Mouse (Mus musculus): ENCODE data around the gene Adgrl2. TPM values are rescaled to one million over a fixed set of nuclear protein-coding genes. Genes with fewer than 3 reads are reported as not detected.
A peak's percentile ranks its signal among the peaks of the same experiment; 100 is the strongest.

Gene Adgrl2
- polyA plus RNA-seq (2015; fragmentation: Nextera tagmentation; extraction: Ambion mirVana) = 114 and 121 TPM in 2 replicates

DNA sequence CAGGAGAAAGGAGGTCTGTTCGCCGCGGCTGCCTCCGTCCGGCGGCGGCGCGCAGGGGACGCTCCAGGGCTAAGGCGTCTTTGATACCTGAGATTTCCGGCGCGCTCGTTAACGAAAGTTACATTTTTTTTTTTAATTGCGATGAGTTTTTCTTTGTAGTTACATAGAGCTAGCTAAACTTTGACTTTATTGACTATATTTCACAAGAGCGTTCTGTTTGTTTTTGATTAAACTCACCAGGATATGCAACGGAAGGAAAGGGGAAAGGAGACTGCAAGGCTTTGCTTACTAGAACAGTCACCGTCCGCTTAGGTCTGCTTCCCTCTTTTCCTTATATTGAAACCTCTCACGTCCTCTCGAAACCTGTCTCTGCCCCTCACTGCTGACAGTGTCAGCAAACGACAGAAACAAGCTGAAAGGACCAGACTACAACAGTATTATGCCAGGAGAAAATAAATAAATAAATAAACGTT, at the start of gene Adgrl2:
Gene Adgrl2, minus strand, starts transcription at position 25 of the 473 bp plus-strand sequence.
- peak within 1 kb of the TSS; percentile 88 for H3K4me2 ChIP-seq (ENCODE audit: low read length)
- H3K9me3 ChIP-seq (ENCODE audit: control insufficient read depth, low read length) = no peaks in the 10 kb centered on the region
- no peaks in the 10 kb centered on the region; the same call in none of the 2 replicates for H3K4me1 ChIP-seq (ENCODE audit: control insufficient read depth, insufficient read depth, low read depth, low read length)
- peak within 1 kb of the TSS; percentile 95 for H3K9ac ChIP-seq (ENCODE audit: low read depth, low read length)
- peak within 1 kb of the TSS; percentile 83 for H3K4me3 ChIP-seq (ENCODE audit: low read length)
- H3K36me3 ChIP-seq (ENCODE audit: control insufficient read depth, insufficient read depth, low read length) = no peaks in the 10 kb centered on the region
- no peak; the same call in 1 of the 2 replicates for ATAC-seq
- peak within 1 kb of the TSS; percentile 95 for H3K27ac ChIP-seq (ENCODE audit: low read depth, low read length)
- under 1% methylated on average over 25 of the region's 25 CpGs for WGBS
- no peaks in the 10 kb centered on the region for H3K27me3 ChIP-seq (replicated peaks; ENCODE audit: control insufficient read depth, insufficient read depth, low read length)

DNA sequence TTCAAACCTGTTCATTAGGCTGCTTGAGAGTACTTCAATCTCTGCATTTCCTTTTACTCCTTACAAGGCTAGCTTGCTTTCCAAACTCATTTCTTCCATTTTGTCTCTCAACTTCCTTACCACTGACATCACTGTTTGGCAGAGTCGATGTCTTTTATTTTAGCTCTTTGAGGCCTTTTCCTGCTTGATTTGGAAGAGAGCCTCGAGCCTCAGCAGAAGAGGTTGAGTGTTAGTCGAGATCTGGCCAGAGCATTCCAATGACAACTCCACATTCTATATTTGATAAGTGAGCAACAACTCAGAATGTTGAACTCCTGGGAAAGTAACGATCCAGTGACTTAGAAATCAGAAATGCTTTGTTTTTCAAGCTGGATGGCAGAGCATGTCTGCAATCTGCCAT, 48.4 kb upstream of the Adgrl2 start:
- Histone ChIP-seq H3K36me3 (ENCODE audit: control insufficient read depth, insufficient read depth, low read length) (no peaks in the 10 kb centered on the region), H3K9me3 (ENCODE audit: control insufficient read depth, low read length) (no peaks in the 10 kb centered on the region), H3K4me1 (ENCODE audit: control insufficient read depth, insufficient read depth, low read depth, low read length) (no peaks in the 10 kb centered on the region; the same call in 1 of the 2 replicates), H3K4me3 (ENCODE audit: low read length) (no peak overlapping the region), H3K9ac (ENCODE audit: low read depth, low read length) (no peak overlapping the region), H3K27ac (ENCODE audit: low read depth, low read length) (no peak overlapping the region), H3K27me3 (replicated peaks; ENCODE audit: control insufficient read depth, insufficient read depth, low read length) (no peaks in the 10 kb centered on the region), H3K4me2 (ENCODE audit: low read length) (no peak overlapping the region)
- no peak for ATAC-seq
- WGBS = 74% methylated on average over 4 of the region's 4 CpGs

DNA sequence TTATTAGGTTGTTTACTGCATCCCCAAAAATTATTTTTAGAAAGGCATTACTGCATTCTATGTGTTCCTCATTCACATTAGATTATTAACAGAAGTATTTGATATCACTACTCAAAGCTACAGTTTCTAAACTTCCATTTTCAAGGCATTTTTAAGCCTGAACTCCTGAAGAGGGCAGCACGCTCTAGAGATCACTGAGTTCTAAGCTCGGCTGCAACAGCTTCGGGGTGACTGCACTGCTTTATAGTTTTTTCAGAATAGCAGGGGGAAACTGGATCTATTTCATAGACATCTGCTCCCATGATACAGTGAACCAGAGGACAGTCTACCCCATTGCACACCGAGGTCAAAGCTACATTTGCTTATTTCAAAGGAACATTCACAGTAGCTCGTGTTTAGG, 29.6 kb upstream of the Adgrl2 start:
- H3K4me2 ChIP-seq (ENCODE audit: low read length) = no peak overlapping the region
- H3K9me3 ChIP-seq (ENCODE audit: control insufficient read depth, low read length) = no peaks in the 10 kb centered on the region
- no peak for ATAC-seq
- H3K9ac ChIP-seq (ENCODE audit: low read depth, low read length) = no peak overlapping the region
- WGBS = 68% methylated on average over 5 of the region's 5 CpGs
- H3K4me3 ChIP-seq (ENCODE audit: low read length) = no peak overlapping the region
- no peaks in the 10 kb centered on the region for H3K36me3 ChIP-seq (ENCODE audit: control insufficient read depth, insufficient read depth, low read length)
- H3K4me1 ChIP-seq (ENCODE audit: control insufficient read depth, insufficient read depth, low read depth, low read length) = no peaks in the 10 kb centered on the region
- H3K27ac ChIP-seq (ENCODE audit: low read depth, low read length) = no peak overlapping the region
- no peaks in the 10 kb centered on the region for H3K27me3 ChIP-seq (replicated peaks; ENCODE audit: control insufficient read depth, insufficient read depth, low read length)

DNA sequence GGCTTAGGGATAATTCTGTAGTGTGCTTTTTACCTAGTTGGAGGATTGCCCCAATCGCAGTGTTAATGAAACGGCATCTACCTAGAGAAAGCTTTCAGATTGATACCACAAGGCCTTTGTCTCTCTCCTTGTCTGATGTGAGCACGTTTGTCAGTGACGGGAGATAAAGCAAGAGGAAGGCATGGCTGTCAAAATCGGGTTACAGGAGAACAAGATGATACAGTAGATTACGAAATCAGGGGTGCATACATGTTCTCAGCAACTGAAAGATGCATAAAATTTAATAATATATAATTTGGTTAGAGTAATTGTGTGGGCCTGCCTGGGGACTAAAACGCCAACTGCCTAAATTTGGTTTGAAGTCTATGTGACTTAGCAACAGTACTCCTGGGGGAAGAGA, 19.0 kb upstream of the Adgrl2 start:
- no peak overlapping the region for H3K4me3 ChIP-seq (ENCODE audit: low read length)
- H3K27me3 ChIP-seq (replicated peaks; ENCODE audit: control insufficient read depth, insufficient read depth, low read length) = no peaks in the 10 kb centered on the region
- no peaks in the 10 kb centered on the region for H3K9me3 ChIP-seq (ENCODE audit: control insufficient read depth, low read length)
- WGBS = 74% methylated on average over 7 of the region's 7 CpGs
- H3K4me1 ChIP-seq (ENCODE audit: control insufficient read depth, insufficient read depth, low read depth, low read length) = no peaks in the 10 kb centered on the region
- no peak for ATAC-seq
- no peak overlapping the region for H3K4me2 ChIP-seq (ENCODE audit: low read length)
- H3K9ac ChIP-seq (ENCODE audit: low read depth, low read length) = no peak overlapping the region
- no peak overlapping the region for H3K27ac ChIP-seq (ENCODE audit: low read depth, low read length)
- no peaks in the 10 kb centered on the region for H3K36me3 ChIP-seq (ENCODE audit: control insufficient read depth, insufficient read depth, low read length)

DNA sequence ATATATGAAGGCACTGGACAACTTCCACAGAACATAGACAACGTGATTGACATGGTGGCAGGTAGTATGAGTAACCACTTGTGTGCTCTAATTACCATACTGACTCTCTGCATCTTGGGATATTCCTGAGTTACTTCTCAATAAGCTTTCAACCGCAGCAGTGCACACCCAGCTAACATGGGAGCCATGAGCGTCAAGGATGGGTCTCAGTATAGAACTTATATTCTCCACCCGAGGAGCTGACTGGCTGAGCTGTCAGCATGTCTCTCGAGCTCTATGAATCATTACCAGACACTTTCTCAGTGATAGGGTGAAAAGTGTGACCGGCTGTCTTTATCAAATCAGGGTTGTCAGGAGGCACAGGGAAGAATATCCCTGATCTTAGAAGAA, 18.3 kb upstream of the Adgrl2 start:
- Histone ChIP-seq H3K9ac (ENCODE audit: low read depth, low read length) (no peak overlapping the region), H3K27ac (ENCODE audit: low read depth, low read length) (no peak overlapping the region), H3K36me3 (ENCODE audit: control insufficient read depth, insufficient read depth, low read length) (no peaks in the 10 kb centered on the region), H3K27me3 (replicated peaks; ENCODE audit: control insufficient read depth, insufficient read depth, low read length) (no peaks in the 10 kb centered on the region), H3K4me2 (ENCODE audit: low read length) (no peak overlapping the region), H3K4me3 (ENCODE audit: low read length) (no peak overlapping the region), H3K4me1 (ENCODE audit: control insufficient read depth, insufficient read depth, low read depth, low read length) (no peaks in the 10 kb centered on the region), H3K9me3 (ENCODE audit: control insufficient read depth, low read length) (no peaks in the 10 kb centered on the region)
- ATAC-seq = no peak
- WGBS = 75% methylated on average over 6 of the region's 6 CpGs

DNA sequence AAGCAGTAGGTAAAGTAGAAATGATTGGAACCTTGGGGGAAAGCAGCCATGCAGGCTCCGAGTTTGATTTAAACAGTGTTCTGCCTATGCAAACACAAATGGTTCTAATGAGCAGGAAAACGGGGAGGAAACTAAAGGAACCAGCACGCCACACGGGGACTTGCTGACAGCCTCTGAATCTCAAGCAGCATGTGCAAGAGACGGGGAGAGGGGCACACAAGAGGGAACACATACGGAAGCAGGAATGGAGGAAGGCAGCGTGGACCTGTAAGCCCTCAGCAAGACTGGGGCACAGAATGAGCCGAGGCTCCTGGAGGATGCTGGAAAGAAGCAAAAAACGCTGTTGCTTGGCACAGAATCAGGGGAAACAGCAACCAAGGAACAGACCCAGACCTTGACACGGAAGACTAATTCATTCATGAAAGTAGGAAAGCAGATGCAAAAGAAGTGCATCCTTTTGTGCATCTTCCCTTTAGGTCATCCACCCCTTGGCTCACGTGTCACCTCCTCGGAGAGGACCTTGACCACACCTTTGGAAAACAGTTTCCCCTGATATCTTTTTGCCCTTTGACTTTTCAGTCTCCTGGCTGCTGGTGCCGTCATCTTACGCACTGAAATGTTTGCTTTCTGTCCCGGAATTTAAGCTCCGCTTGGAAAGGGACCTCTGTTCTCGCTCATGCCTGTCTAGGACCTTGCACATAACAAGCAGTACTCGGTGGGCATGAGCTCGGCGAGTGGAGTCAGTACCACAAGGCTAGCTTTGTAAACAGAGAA, 17.7 kb upstream of the Adgrl2 start:
- H3K36me3 ChIP-seq (ENCODE audit: control insufficient read depth, insufficient read depth, low read length) = no peaks in the 10 kb centered on the region
- peak overlapping the region; percentile 28 for H3K4me2 ChIP-seq (ENCODE audit: low read length)
- H3K4me3 ChIP-seq (ENCODE audit: low read length) = no peak overlapping the region
- 63% methylated on average over 20 of the region's 20 CpGs for WGBS
- no peaks in the 10 kb centered on the region for H3K4me1 ChIP-seq (ENCODE audit: control insufficient read depth, insufficient read depth, low read depth, low read length)
- ATAC-seq = no peak
- no peaks in the 10 kb centered on the region for H3K9me3 ChIP-seq (ENCODE audit: control insufficient read depth, low read length)
- no peak overlapping the region for H3K27ac ChIP-seq (ENCODE audit: low read depth, low read length)
- peak overlapping the region; percentile 32; the same call in 1 of the 2 replicates for H3K9ac ChIP-seq (ENCODE audit: low read depth, low read length)
- no peaks in the 10 kb centered on the region for H3K27me3 ChIP-seq (replicated peaks; ENCODE audit: control insufficient read depth, insufficient read depth, low read length)

DNA sequence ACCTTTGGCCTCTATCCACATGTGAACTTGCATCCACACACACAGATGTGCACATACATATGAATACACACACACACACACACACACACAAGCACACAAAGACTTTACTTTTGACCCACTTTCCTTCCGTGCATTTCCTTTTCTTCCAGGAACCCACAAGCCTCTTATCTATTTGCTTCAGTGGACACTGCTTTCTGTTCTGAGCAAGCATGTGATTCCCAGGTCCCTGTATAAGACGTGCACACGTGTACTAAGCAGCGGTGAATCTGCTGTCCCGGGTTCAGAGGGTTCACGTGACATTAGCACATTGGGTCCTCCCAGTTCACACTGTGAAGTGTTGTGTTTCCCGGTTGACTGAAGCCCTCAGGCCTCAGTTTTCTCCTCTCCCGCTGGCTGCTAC, 11.0 kb upstream of the Adgrl2 start:
- H3K4me3 ChIP-seq (ENCODE audit: low read length) = no peak overlapping the region
- no peak for ATAC-seq
- no peaks in the 10 kb centered on the region for H3K27me3 ChIP-seq (replicated peaks; ENCODE audit: control insufficient read depth, insufficient read depth, low read length)
- H3K9me3 ChIP-seq (ENCODE audit: control insufficient read depth, low read length) = no peaks in the 10 kb centered on the region
- 32% methylated on average over 8 of the region's 8 CpGs for WGBS
- no peaks in the 10 kb centered on the region for H3K4me1 ChIP-seq (ENCODE audit: control insufficient read depth, insufficient read depth, low read depth, low read length)
- H3K4me2 ChIP-seq (ENCODE audit: low read length) = no peak overlapping the region
- no peaks in the 10 kb centered on the region for H3K36me3 ChIP-seq (ENCODE audit: control insufficient read depth, insufficient read depth, low read length)
- H3K9ac ChIP-seq (ENCODE audit: low read depth, low read length) = no peak overlapping the region
- H3K27ac ChIP-seq (ENCODE audit: low read depth, low read length) = no peak overlapping the region

DNA sequence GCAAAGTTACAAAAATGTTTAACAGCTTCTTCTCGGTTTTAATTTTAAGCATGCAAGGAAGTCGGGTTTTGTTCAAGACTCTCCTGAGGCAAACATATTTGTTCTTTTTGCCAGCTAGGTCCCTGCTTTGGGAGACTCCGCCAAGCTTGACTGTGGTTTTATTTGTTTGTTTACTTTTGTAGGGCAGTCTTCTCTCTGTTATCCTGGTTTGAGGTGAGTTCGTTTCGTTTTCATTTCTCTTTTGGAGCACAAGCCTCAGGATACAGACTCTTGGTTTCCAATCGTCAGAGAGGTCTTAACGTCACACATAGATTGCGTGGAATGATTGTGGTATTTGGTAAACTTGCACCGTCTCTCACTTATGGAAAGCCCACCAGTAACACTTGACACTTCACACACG, 8.3 kb upstream of the Adgrl2 start:
- Histone ChIP-seq H3K36me3 (ENCODE audit: control insufficient read depth, insufficient read depth, low read length) (no peaks in the 10 kb centered on the region), H3K4me3 (ENCODE audit: low read length) (no peak overlapping the region), H3K9ac (ENCODE audit: low read depth, low read length) (no peak overlapping the region), H3K4me1 (ENCODE audit: control insufficient read depth, insufficient read depth, low read depth, low read length) (no peaks in the 10 kb centered on the region), H3K4me2 (ENCODE audit: low read length) (no peak overlapping the region), H3K27me3 (replicated peaks; ENCODE audit: control insufficient read depth, insufficient read depth, low read length) (no peaks in the 10 kb centered on the region), H3K27ac (ENCODE audit: low read depth, low read length) (no peak overlapping the region), H3K9me3 (ENCODE audit: control insufficient read depth, low read length) (no peaks in the 10 kb centered on the region)
- 79% methylated on average over 10 of the region's 10 CpGs for WGBS
- no peak for ATAC-seq

DNA sequence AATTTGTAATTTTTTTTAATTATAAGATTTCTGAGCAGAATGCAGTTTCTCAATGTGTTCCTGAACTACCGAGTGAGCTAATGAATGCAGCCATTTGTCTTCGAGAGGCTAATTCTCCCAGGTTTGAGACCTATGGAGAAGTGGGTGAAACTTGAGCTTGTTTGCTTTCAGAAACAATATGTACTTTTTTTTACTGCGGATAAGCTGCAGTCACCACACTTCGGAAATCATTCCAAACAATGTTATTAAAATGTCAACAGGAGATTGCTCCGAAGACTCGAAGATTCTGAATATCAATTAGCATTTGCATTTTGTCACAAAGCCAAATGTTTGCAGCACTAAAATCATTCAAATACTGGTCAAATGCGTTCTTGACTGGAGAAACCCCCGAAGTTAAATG, 701 bp upstream of the Adgrl2 start:
- Histone ChIP-seq H3K4me1 (ENCODE audit: control insufficient read depth, insufficient read depth, low read depth, low read length) (no peaks in the 10 kb centered on the region; the same call in none of the 2 replicates), H3K9me3 (ENCODE audit: control insufficient read depth, low read length) (no peaks in the 10 kb centered on the region), H3K36me3 (ENCODE audit: control insufficient read depth, insufficient read depth, low read length) (no peaks in the 10 kb centered on the region), H3K4me3 (ENCODE audit: low read length) (peak overlapping the region; percentile 83), H3K9ac (ENCODE audit: low read depth, low read length) (no peak overlapping the region; the same call in 1 of the 2 replicates), H3K4me2 (ENCODE audit: low read length) (peak overlapping the region; percentile 88), H3K27me3 (replicated peaks; ENCODE audit: control insufficient read depth, insufficient read depth, low read length) (no peaks in the 10 kb centered on the region), H3K27ac (ENCODE audit: low read depth, low read length) (no peak overlapping the region)
- ATAC-seq = no peak
- 2% methylated on average over 8 of the region's 8 CpGs for WGBS
